Mouse (Mus musculus) cerebellum, adult 8-10 months (tissue): ENCODE results near the gene Ccdc88a.

Experiments
- DNase-seq: peaks from one replicate; pipeline ENCODE4 v3.0.0; 2022

The Ccdc88a gene

GRCm38 (mm10) chr11:29549425-29549778 lies 175.9 kb downstream of the Ccdc88a start:
- DNase-seq: no peak
